11 mouse cellular contexts compared by ENCODE assay signal in genomic region chr9:99479181-99479711, GRCm38 (mm10). TPM values are rescaled to one million over a fixed set of nuclear protein-coding genes. Genes with fewer than 3 reads are reported as not detected.
DNase-seq lines count a peak whose midpoint lies in the region; ATAC-seq lines count a peak whose summit lies in the region.
"Had no signal": no experiment of that assay in that cellular context is flagged by ENCODE, and none has a peak within 500 bp of the region (broad histone marks: within the 10 kb centered on the region; RNA-seq: fewer than 3 reads in every experiment).

No protein-coding gene starts in this region.

- peak; percentile 11; the same call in 1 of the 2 replicates for ATAC-seq in forebrain, embryonic 16.5 days
- no peak for ATAC-seq in forebrain, embryonic 13.5 days

- H3K9me3 ChIP-seq in forebrain, embryonic 16.5 days (ENCODE audit: control insufficient read depth, low read length), result no peaks in the 10 kb centered on the region
- H3K9me3 ChIP-seq in forebrain, embryonic 13.5 days (replicated peaks), result no peaks in the 10 kb centered on the region

- DNase-seq in right cerebral cortex, adult 18-20 months, result peak; percentile 65
- no peak for DNase-seq in right cerebral cortex, postnatal 4 days
- DNase-seq in left cerebral cortex, adult 18-20 months (ENCODE audit: low spot score in 2 of 2), result peak; percentile 34 to 36
- peak; percentile 33 for DNase-seq in thymus, postnatal 14 days
- DNase-seq in kidney, adult 8-10 months, result no peak
- DNase-seq in kidney, postnatal 10 days, result no peak

- no peak overlapping the region for H3K27ac ChIP-seq in forebrain, embryonic 16.5 days (ENCODE audit: low read length)
- no peak overlapping the region; the same call in 1 of the 2 replicates for H3K27ac ChIP-seq in forebrain, embryonic 13.5 days

- peaks cover 20% of the 10 kb centered on the region for H3K4me1 ChIP-seq in forebrain, embryonic 16.5 days (replicated peaks; ENCODE audit: control insufficient read depth, insufficient read depth, low read length)
- peaks cover 12% of the 10 kb centered on the region; the same call in 1 of the 2 replicates for H3K4me1 ChIP-seq in forebrain, embryonic 13.5 days

- WGBS in forebrain, embryonic 16.5 days, result 62% methylated on average over 9 of the region's 9 CpGs
- WGBS in forebrain, embryonic 13.5 days, result 79% methylated on average over 9 of the region's 9 CpGs

- no peak overlapping the region for H3K4me3 ChIP-seq in forebrain, embryonic 16.5 days (replicated peaks; ENCODE audit: low read length)
- no peak overlapping the region for H3K4me3 ChIP-seq in forebrain, embryonic 13.5 days

- H3K4me2 ChIP-seq in forebrain, embryonic 16.5 days (ENCODE audit: low read length), result no peak overlapping the region
- no peak overlapping the region for H3K4me2 ChIP-seq in forebrain, embryonic 13.5 days

- H3K9ac ChIP-seq in forebrain, embryonic 16.5 days (replicated peaks; ENCODE audit: low read depth, low read length), result no peak overlapping the region
- H3K9ac ChIP-seq in forebrain, embryonic 13.5 days, result no peak overlapping the region

- H3K36me3 ChIP-seq in forebrain, embryonic 16.5 days (ENCODE audit: control insufficient read depth, insufficient read depth), result no peaks in the 10 kb centered on the region
- H3K36me3 ChIP-seq in forebrain, embryonic 13.5 days (ENCODE audit: poor library complexity, severe bottlenecking), result peaks cover 55% of the 10 kb centered on the region

- no peaks in the 10 kb centered on the region for H3K27me3 ChIP-seq in forebrain, embryonic 16.5 days (replicated peaks; ENCODE audit: control insufficient read depth, insufficient read depth, low read length)
- no peaks in the 10 kb centered on the region for H3K27me3 ChIP-seq in forebrain, embryonic 13.5 days
- H3K27me3 ChIP-seq: CH12.LX had no signal

RNA-seq across cellular contexts. Expression of gene Nme9, which starts 28.0 kb away (rescaled TPM):
- polyA plus RNA-seq in forebrain, embryonic 16.5 days (2015; fragmentation: Nextera tagmentation; extraction: Ambion mirVana), result 0.41 and 0.61 TPM in 2 replicates
- 0.56 and 0.72 TPM in 2 replicates for polyA plus RNA-seq in forebrain, embryonic 13.5 days (2015; fragmentation: Nextera tagmentation; extraction: Ambion mirVana)
- total RNA-seq in left cerebral cortex, adult 18-20 months (2021), result not detected
- total RNA-seq: CH12.LX had no signal
- polyA plus RNA-seq: heart, embryonic 14.5 days; stomach, embryonic 14.5 days had no signal

RNA-seq across cellular contexts. Expression of gene Mras, which starts 42.1 kb away (rescaled TPM):
- polyA plus RNA-seq in forebrain, embryonic 16.5 days (2015; fragmentation: Nextera tagmentation; extraction: Ambion mirVana), result 47.5 and 48.3 TPM in 2 replicates
- 43.4 and 44.8 TPM in 2 replicates for polyA plus RNA-seq in forebrain, embryonic 13.5 days (2015; fragmentation: Nextera tagmentation; extraction: Ambion mirVana)
- 100 to 1,000 TPM; 161 to 167 TPM for total RNA-seq in left cerebral cortex, adult 18-20 months (2021)

Comparison
In these comparisons a context has a peak if more than half of its experiments do, and no peak if none do; other contexts are left out.
1. DNase-seq: peak in right cerebral cortex, adult 18-20 months (single experiment), left cerebral cortex, adult 18-20 months (2 of 2) and thymus, postnatal 14 days (single experiment); none in right cerebral cortex, postnatal 4 days (single experiment), kidney, adult 8-10 months (0 of 2) and kidney, postnatal 10 days (single experiment).